Mouse (Mus musculus) forebrain, embryonic 12.5 days (tissue): ENCODE results near the gene Gmds. TPM values are rescaled to one million over a fixed set of nuclear protein-coding genes. Genes with fewer than 3 reads are reported as not detected.

Source experiments
- ATAC-seq: fragments of 200-750 bp; cut with Nextera tagmentation; 2 replicates; pipeline ENCODE4 v1.8.0; 2017; ENCODE audit warnings: moderate TSS enrichment; ENCODE audit not compliant: low FRiP score
- H3K27ac ChIP-seq: fragments of 300-500 bp; sonication (generic); 2 replicates; pipeline ENCODE4 v1.5.1; 2016; ENCODE audit warnings: mild to moderate bottlenecking
- H3K27me3 ChIP-seq: fragments of 300-500 bp; sonication (generic); 2 replicates; pipeline ENCODE4 v1.6.1; 2016; ENCODE audit warnings: mild to moderate bottlenecking
- H3K36me3 ChIP-seq: fragments of 300-500 bp; sonication (generic); replicated peaks from 2 replicates; pipeline ENCODE4 v1.6.1; 2016; ENCODE audit warnings: mild to moderate bottlenecking
- H3K4me1 ChIP-seq: fragments of 300-500 bp; sonication (generic); 2 replicates; pipeline ENCODE4 v1.6.1; 2016
- H3K4me2 ChIP-seq: fragments of 300-500 bp; sonication (generic); 2 replicates; pipeline ENCODE4 v1.6.1; 2016; ENCODE audit warnings: mild to moderate bottlenecking, moderate library complexity
- H3K4me3 ChIP-seq: fragments of 300-500 bp; sonication (generic); replicated peaks from 2 replicates; pipeline ENCODE4 v1.5.1; 2016; ENCODE audit warnings: mild to moderate bottlenecking
- H3K9ac ChIP-seq: fragments of 300-500 bp; sonication (generic); 2 replicates; pipeline ENCODE4 v1.6.1; 2016; ENCODE audit warnings: mild to moderate bottlenecking
- H3K9me3 ChIP-seq: fragments of 300-500 bp; sonication (generic); 2 replicates; pipeline ENCODE4 v1.6.1; 2016
- WGBS: fragments of 180-500 bp; shearing (Covaris S2); methylation state at CpG from one replicate; pipeline ENCODE4 v1.1.7; 2016; 5-methylcytosine and 5-hydroxymethylcytosine counted together
- polyA plus RNA-seq: library from polyadenylated mRNA; unstranded; fragments of >200 nt; fragmentation: Nextera tagmentation; extraction: Ambion mirVana; gene quantifications from 2 replicates; pipeline ENCODE4 v1.2.1, GENCODE M21; 2016

The Gmds gene
- polyA plus RNA-seq, 1 experiment from 2014 or later = 31.4 TPM

- Histone ChIP-seq H3K27me3 (no peaks in the 10 kb centered on the region), H3K36me3 (no peaks in the 10 kb centered on the region), H3K9ac (no peak overlapping the region), H3K4me1 (no peaks in the 10 kb centered on the region), H3K27ac (no peak overlapping the region), H3K4me3 (no peak overlapping the region), H3K4me2 (no peak overlapping the region), H3K9me3 (no peaks in the 10 kb centered on the region)
- WGBS = 94% methylated on average over 1 of the region's 1 CpGs
- ATAC-seq = no peak
Observed at GRCm38 (mm10) chr13:32129970-32130369, 208.6 kb downstream of the Gmds start.

DNA sequence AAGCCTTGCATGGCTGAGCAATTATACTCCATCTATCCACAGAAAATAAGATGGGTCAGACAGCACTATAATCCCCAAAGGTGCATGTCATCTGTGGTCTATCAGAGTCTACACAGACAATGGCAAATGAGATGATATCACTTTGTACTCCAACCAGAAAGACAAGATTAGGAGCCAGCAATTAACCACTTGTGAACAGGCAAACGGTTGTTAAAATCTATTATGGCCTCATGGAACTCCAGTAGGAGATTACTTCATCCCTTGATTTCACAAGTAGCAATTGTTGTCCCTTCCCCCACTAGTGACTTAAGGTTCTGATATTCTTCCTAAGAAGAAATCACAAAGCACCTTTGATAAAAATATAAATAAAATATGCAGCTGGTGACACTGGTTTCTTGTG lies 220.2 kb downstream of the Gmds start:
- H3K27ac ChIP-seq = no peak overlapping the region
- H3K4me2 ChIP-seq = no peak overlapping the region
- no peak overlapping the region for H3K4me3 ChIP-seq
- no peaks in the 10 kb centered on the region for H3K36me3 ChIP-seq
- H3K27me3 ChIP-seq = no peaks in the 10 kb centered on the region
- no peak for ATAC-seq
- H3K9ac ChIP-seq = no peak overlapping the region
- H3K4me1 ChIP-seq = no peaks in the 10 kb centered on the region
- H3K9me3 ChIP-seq = no peaks in the 10 kb centered on the region
- 60% methylated on average over 1 of the region's 1 CpGs for WGBS

DNA sequence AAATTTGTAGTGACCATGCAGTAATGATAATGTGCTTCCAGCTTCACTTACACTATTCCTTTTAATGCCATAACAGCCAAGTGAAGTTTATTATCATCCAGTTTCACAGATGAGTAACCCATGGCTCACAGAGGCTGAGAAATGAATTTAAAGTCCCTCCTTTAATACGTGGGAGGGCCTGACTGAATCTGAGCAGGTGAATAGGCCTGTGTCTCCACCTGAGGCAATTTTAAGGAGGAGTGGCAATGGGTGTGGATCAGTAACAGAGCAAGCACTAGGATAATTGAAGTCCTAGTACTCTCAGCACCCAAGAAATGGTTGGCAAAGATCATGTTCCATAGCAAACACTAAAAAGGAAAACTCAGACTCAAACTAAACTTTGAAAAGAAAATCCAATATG lies 223.1 kb downstream of the Gmds start:
- H3K9me3 ChIP-seq = no peaks in the 10 kb centered on the region
- no peak overlapping the region for H3K9ac ChIP-seq
- 66% methylated on average over 1 of the region's 1 CpGs for WGBS
- H3K4me3 ChIP-seq = no peak overlapping the region
- H3K27me3 ChIP-seq = no peaks in the 10 kb centered on the region
- H3K4me1 ChIP-seq = no peaks in the 10 kb centered on the region
- no peaks in the 10 kb centered on the region for H3K36me3 ChIP-seq
- no peak overlapping the region for H3K27ac ChIP-seq
- ATAC-seq = no peak
- no peak overlapping the region for H3K4me2 ChIP-seq

- H3K27me3 ChIP-seq = no peaks in the 10 kb centered on the region
- no peaks in the 10 kb centered on the region for H3K9me3 ChIP-seq
- H3K9ac ChIP-seq = no peak overlapping the region
- WGBS = 96% methylated on average over 3 of the region's 3 CpGs
- no peak overlapping the region for H3K4me2 ChIP-seq
- H3K4me3 ChIP-seq = no peak overlapping the region
- no peaks in the 10 kb centered on the region for H3K36me3 ChIP-seq
- no peak for ATAC-seq
- H3K27ac ChIP-seq = no peak overlapping the region
- no peaks in the 10 kb centered on the region for H3K4me1 ChIP-seq
Observed at GRCm38 (mm10) chr13:32113875-32114274, 224.7 kb downstream of the Gmds start.

DNA sequence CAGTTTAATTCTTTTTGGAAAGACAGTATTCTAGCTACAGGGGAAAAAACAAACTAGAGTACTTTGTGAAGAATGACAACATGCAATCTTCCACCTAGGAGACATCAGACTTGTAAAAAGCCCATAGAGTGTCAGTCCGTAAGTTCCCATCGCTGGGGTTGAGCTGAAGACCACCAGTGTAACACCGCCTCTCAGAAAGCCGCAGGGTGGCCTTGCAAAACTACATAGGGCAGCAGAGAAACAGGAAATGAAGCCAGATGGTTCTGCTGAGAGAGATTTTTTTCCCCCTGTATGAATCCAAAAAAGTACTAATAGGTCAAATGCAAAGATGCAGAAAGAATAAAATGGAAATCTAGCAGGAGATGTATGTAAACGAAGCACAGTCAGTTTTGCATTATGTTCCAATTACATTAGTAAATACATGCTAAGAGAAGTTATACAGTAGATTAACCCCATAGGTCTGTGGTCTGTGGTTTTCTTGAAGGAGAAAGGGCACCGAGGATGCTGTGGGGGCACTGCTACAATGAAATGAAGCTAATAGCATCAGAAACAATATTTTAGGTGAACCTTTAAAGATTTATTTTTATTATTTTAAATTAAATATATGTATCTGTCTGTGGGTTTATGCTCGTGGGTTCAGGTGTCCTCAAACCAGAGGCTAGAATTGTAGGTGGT lies 250.1 kb downstream of the Gmds start:
- H3K9me3 ChIP-seq = no peaks in the 10 kb centered on the region
- no peaks in the 10 kb centered on the region for H3K36me3 ChIP-seq
- H3K4me2 ChIP-seq = no peak overlapping the region
- no peak overlapping the region for H3K9ac ChIP-seq
- no peaks in the 10 kb centered on the region for H3K27me3 ChIP-seq
- H3K4me1 ChIP-seq = no peaks in the 10 kb centered on the region
- no peak overlapping the region for H3K27ac ChIP-seq
- WGBS = 87% methylated on average over 7 of the region's 7 CpGs
- H3K4me3 ChIP-seq = no peak overlapping the region
- ATAC-seq = no peak

DNA sequence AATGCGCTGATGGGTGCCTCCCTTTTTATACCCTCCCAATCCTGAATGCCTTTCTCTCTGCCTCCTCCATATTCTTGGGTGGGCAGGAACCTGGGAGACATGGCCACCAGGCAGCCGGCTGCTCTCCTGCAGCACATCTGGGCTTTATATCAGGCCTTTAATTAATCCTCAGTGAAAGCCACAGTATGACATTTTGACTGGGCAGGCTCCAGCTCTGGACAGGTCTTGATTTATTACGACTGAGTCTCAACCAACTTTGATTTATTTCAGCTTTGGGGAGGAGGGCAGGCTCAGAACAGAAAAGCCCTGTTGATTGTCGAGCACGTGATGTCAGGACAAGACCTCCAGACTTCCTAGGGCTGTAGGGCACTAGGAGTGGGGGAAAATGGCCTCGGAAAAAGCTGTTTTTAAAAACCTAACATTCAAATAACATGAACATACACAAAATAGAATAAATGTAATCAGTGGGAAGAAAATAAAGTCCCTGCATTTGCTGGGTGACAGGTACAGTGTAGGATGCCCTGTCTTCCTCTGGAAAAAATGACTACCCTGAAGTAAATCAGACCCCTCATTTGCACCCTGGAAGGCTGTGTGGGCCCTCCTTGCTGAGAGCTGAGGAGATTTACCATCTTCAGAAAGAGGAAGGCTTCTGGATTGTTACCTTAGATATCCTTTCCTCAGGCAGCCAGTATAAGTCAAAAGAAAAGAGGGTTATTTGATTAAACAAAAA lies 257.9 kb downstream of the Gmds start:
- Histone ChIP-seq H3K4me2 (no peak overlapping the region), H3K27me3 (no peaks in the 10 kb centered on the region), H3K4me3 (no peak overlapping the region), H3K9me3 (no peaks in the 10 kb centered on the region), H3K27ac (no peak overlapping the region), H3K9ac (no peak overlapping the region), H3K4me1 (no peaks in the 10 kb centered on the region), H3K36me3 (no peaks in the 10 kb centered on the region)
- WGBS = 69% methylated on average over 6 of the region's 6 CpGs
- ATAC-seq = no peak

GRCm38 (mm10) chr13:32073630-32074029 lies 264.9 kb downstream of the Gmds start:
- Histone ChIP-seq H3K9ac (no peak overlapping the region), H3K27ac (no peak overlapping the region), H3K27me3 (no peaks in the 10 kb centered on the region), H3K4me2 (no peak overlapping the region), H3K36me3 (no peaks in the 10 kb centered on the region), H3K4me3 (no peak overlapping the region), H3K9me3 (no peaks in the 10 kb centered on the region), H3K4me1 (no peaks in the 10 kb centered on the region)
- no peak for ATAC-seq
- WGBS = 69% methylated on average over 2 of the region's 2 CpGs

DNA sequence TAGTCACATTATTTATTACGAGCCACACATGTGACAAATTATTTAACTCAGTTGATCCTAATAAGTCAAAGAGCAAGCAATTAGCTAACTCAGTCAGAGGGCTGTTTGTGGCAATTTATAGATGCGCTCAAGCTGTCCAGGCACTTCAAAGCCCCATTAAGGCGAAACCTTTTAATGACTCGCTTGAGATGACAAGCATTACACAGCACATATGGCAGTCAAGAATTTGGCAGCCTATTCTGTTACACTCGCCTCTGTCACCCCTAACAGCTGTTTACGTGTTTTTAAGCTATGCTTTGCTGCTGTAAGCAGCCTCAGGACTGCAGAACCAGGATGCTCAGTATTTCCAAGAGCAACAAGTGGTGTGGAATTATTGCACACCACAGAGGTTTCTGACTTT lies 283.2 kb downstream of the Gmds start:
- Histone ChIP-seq H3K27me3 (no peaks in the 10 kb centered on the region), H3K4me1 (no peaks in the 10 kb centered on the region), H3K4me2 (no peak overlapping the region), H3K27ac (no peak overlapping the region), H3K9me3 (no peaks in the 10 kb centered on the region), H3K4me3 (no peak overlapping the region), H3K9ac (no peak overlapping the region), H3K36me3 (no peaks in the 10 kb centered on the region)
- peak; percentile 69; the same call in 1 of the 2 replicates for ATAC-seq
- WGBS = 36% methylated on average over 6 of the region's 6 CpGs

DNA sequence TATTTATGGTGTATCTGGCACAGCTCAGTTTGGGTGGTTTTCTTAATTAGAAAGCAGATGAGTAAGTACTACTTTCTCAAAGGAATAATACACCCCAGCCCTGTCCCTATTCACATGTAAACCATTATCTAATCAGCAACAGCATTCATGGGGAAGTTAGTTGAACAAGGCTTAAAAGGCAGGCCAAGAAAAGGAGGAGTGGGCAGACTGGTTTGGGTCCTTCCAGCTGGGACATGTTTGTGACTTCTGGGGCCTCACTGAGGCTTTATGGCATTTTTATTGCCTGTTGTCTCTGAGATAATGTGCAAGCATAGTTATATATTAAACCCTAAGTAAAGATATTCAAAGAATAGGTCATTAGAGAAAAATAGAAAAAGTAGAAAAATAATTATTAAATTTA lies 285.0 kb downstream of the Gmds start:
- H3K4me1 ChIP-seq = no peaks in the 10 kb centered on the region
- no peak overlapping the region for H3K4me3 ChIP-seq
- H3K9ac ChIP-seq = no peak overlapping the region
- no peak overlapping the region for H3K4me2 ChIP-seq
- no peaks in the 10 kb centered on the region for H3K9me3 ChIP-seq
- no peaks in the 10 kb centered on the region for H3K27me3 ChIP-seq
- H3K36me3 ChIP-seq = no peaks in the 10 kb centered on the region
- H3K27ac ChIP-seq = no peak overlapping the region
- ATAC-seq = no peak

DNA sequence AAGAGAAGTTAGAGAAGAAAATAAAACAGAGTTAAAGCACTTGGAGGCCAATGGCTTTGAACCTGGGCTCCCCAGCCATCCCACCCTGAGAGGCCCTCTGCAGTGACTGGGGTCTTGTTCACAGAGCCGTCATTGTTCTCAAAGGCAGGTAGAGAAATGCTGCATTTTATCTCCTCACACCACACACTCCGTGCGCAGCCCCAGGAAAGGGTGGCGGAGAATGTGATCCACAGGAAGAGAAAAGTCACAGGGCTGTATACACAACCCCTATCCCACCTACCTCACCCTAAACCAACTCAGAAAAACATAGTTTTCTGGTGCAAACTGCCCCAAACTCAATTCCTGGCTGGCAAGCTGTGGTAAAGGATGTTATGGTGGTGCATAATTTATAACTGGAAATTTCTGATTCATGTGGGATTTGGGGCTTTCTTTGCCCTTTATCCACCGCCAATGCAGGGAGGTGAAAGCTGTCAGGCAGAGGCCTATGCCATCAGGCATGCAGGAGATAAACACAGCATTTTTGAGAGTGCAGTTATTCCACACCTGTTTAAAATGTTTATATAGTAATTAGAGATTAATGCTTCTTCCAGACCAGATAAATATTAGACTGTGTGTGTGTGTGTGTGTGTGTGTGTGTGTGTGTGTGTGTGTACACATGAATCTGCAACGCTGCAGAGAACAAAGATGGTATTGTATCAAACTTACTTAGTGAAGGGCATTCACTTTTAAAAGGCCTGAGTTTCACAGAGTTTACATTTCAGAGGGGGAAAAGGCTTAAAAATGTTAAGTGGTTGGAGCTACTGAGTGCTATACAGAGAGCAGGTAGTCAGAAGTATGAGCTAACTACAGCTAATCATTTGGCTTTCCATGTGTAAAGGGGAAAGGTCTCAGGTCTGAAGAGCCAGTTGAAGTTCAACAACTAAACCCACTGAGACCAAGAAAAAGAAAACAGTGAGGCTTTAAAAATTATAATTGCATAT lies 290.3 kb downstream of the Gmds start:
- H3K4me2 ChIP-seq = no peak overlapping the region
- H3K27me3 ChIP-seq = no peaks in the 10 kb centered on the region
- no peak overlapping the region for H3K9ac ChIP-seq
- no peak overlapping the region for H3K4me3 ChIP-seq
- 41% methylated on average over 6 of the region's 6 CpGs for WGBS
- H3K36me3 ChIP-seq = no peaks in the 10 kb centered on the region
- no peak overlapping the region for H3K27ac ChIP-seq
- no peak for ATAC-seq
- H3K9me3 ChIP-seq = no peaks in the 10 kb centered on the region
- H3K4me1 ChIP-seq = no peaks in the 10 kb centered on the region

- Histone ChIP-seq H3K27ac (no peak overlapping the region), H3K9me3 (no peaks in the 10 kb centered on the region), H3K4me1 (no peaks in the 10 kb centered on the region), H3K36me3 (no peaks in the 10 kb centered on the region), H3K9ac (no peak overlapping the region), H3K27me3 (no peaks in the 10 kb centered on the region), H3K4me2 (no peak overlapping the region), H3K4me3 (no peak overlapping the region)
- ATAC-seq = no peak
- 27% methylated on average over 4 of the region's 4 CpGs for WGBS
Observed at GRCm38 (mm10) chr13:32046961-32047360, 291.6 kb downstream of the Gmds start.

GRCm38 (mm10) chr13:32042748-32043147 lies 295.8 kb downstream of the Gmds start:
- WGBS = 83% methylated on average over 2 of the region's 2 CpGs
- Histone ChIP-seq H3K27ac (no peak overlapping the region), H3K4me3 (no peak overlapping the region), H3K36me3 (no peaks in the 10 kb centered on the region), H3K4me2 (no peak overlapping the region), H3K4me1 (no peaks in the 10 kb centered on the region), H3K9ac (no peak overlapping the region), H3K27me3 (no peaks in the 10 kb centered on the region), H3K9me3 (no peaks in the 10 kb centered on the region)
- ATAC-seq = no peak
